Mouse (Mus musculus): ENCODE measurements around the gene Fam76b. TPM values are rescaled to one million over a fixed set of nuclear protein-coding genes. Genes with fewer than 3 reads are reported as not detected.

The Fam76b gene
- polyA plus RNA-seq, 1 experiment from 2014 or later: 20.0 TPM

- Histone ChIP-seq H3K4me1 (replicated peaks) (peaks cover 14% of the 10 kb centered on the region), H3K27ac (peak within 1 kb of the TSS; percentile 99), H3K4me3 (replicated peaks) (peak within 1 kb of the TSS; percentile 86), H3K36me3 (peaks cover 13% of the 10 kb centered on the region), H3K9ac (peak within 1 kb of the TSS; percentile 97), H3K4me2 (replicated peaks) (peak within 1 kb of the TSS; percentile 75), H3K27me3 (replicated peaks) (no peaks in the 10 kb centered on the region), H3K9me3 (no peaks in the 10 kb centered on the region)
- under 1% methylated on average over 44 of the region's 44 CpGs for WGBS
- peak; percentile 95 for ATAC-seq
These were observed 597 bp upstream of the Fam76b start, which contains the start of gene Cep57 for GRCm38 (mm10) chr9:13826832-13827405. TSS of gene Cep57 (minus strand) at chr9:13827107.

DNA sequence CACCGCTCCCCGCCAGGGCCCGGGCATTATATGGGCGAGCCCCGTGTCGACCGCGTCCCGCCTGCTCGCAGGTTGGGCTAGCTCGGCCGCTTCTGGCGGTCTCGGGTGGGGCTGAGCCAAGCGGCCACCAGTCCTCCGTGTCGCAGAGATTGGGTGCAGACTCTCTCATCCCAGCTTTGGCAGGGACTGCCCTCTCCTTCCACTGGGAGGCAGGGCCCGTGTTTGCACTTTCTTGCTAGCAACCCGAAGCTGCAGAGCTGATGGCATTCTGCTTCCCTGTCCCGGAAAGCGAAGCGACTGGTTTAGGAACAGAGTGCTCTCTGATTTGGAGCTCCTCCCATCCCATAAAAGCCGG lies 548 bp downstream of the Fam76b start:
- H3K4me2 ChIP-seq (replicated peaks): peak overlapping the region; percentile 75
- peak overlapping the region; percentile 96 for H3K27ac ChIP-seq
- ATAC-seq: peak; percentile 31
- H3K9me3 ChIP-seq: no peaks in the 10 kb centered on the region
- peak overlapping the region; percentile 97 for H3K9ac ChIP-seq
- under 1% methylated on average over 23 of the region's 23 CpGs for WGBS
- H3K4me3 ChIP-seq (replicated peaks): peak overlapping the region; percentile 86
- peaks cover 13% of the 10 kb centered on the region for H3K36me3 ChIP-seq
- H3K27me3 ChIP-seq (replicated peaks): no peaks in the 10 kb centered on the region
- H3K4me1 ChIP-seq (replicated peaks): peaks cover 14% of the 10 kb centered on the region

GRCm38 (mm10) chr9:13835256-13835655 lies 7.7 kb downstream of the Fam76b start:
- Histone ChIP-seq H3K9me3 (no peaks in the 10 kb centered on the region), H3K4me3 (replicated peaks) (no peak overlapping the region), H3K27ac (no peak overlapping the region), H3K27me3 (replicated peaks) (no peaks in the 10 kb centered on the region), H3K4me1 (replicated peaks) (no peaks in the 10 kb centered on the region), H3K36me3 (peaks cover 39% of the 10 kb centered on the region), H3K4me2 (replicated peaks) (no peak overlapping the region), H3K9ac (no peak overlapping the region)
- 85% methylated on average over 3 of the region's 3 CpGs for WGBS
- no peak for ATAC-seq

DNA sequence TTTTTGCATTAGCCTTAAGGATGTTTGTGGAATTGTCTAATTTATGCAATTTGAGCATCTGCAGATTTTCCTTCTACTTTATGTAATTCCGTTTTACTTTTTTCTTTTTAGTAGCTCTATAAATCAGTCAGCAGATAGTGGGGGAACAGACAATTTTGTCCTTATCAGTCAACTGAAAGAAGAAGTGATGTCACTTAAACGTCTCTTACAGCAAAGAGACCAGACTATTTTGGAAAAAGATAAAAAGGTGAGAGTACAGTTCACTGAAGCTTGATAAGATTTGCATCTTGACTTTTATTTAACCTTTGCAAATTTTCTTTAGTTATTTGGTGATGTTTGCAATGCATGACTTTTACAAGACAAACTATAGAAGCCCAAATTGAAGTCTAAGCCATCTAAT lies 9.2 kb downstream of the Fam76b start:
- H3K4me2 ChIP-seq (replicated peaks): no peak overlapping the region
- H3K4me3 ChIP-seq (replicated peaks): no peak overlapping the region
- H3K9me3 ChIP-seq: no peaks in the 10 kb centered on the region
- no peak overlapping the region for H3K9ac ChIP-seq
- WGBS: 63% methylated on average over 2 of the region's 2 CpGs
- H3K4me1 ChIP-seq (replicated peaks): no peaks in the 10 kb centered on the region
- peaks cover 34% of the 10 kb centered on the region for H3K36me3 ChIP-seq
- ATAC-seq: no peak
- no peaks in the 10 kb centered on the region for H3K27me3 ChIP-seq (replicated peaks)
- H3K27ac ChIP-seq: no peak overlapping the region

DNA sequence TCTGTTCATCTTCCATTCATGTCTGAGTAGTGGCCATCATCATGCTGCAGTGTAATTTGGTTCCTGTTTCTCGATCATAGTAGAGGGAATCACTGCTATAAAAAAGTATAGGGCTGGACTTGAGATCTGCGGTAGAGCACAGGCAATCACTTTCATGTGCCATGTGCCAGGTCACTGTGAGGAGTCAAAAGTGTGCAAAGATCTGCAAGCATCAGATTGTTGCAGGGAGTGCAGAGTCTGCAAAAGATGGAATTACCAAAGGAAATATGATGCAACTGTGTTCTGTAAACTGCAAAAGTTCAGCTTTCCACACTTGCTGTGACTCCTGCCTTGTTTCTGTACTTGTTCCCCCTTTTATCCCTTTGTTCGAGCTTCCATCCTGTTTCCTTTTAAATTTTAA lies 20.1 kb downstream of the Fam76b start:
- no peak for ATAC-seq
- H3K4me2 ChIP-seq (replicated peaks): no peak overlapping the region
- 85% methylated on average over 3 of the region's 3 CpGs for WGBS
- no peak overlapping the region for H3K9ac ChIP-seq
- peaks cover 8% of the 10 kb centered on the region; the same call in 1 of the 2 replicates for H3K36me3 ChIP-seq
- no peaks in the 10 kb centered on the region for H3K9me3 ChIP-seq
- no peaks in the 10 kb centered on the region for H3K4me1 ChIP-seq (replicated peaks)
- no peak overlapping the region for H3K4me3 ChIP-seq (replicated peaks)
- no peaks in the 10 kb centered on the region for H3K27me3 ChIP-seq (replicated peaks)
- H3K27ac ChIP-seq: no peak overlapping the region

- Histone ChIP-seq H3K27ac (no peak overlapping the region), H3K9ac (no peak overlapping the region), H3K9me3 (no peaks in the 10 kb centered on the region), H3K36me3 (peaks cover 4% of the 10 kb centered on the region; the same call in 1 of the 2 replicates), H3K4me1 (replicated peaks) (no peaks in the 10 kb centered on the region), H3K4me3 (replicated peaks) (no peak overlapping the region), H3K27me3 (replicated peaks) (no peaks in the 10 kb centered on the region), H3K4me2 (replicated peaks) (no peak overlapping the region)
- 70% methylated on average over 10 of the region's 10 CpGs for WGBS
- peak; percentile 76 for ATAC-seq
These were observed 21.3 kb downstream of the Fam76b start for GRCm38 (mm10) chr9:13848481-13849480.

GRCm38 (mm10) chr9:13853876-13854275 lies 26.4 kb downstream of the Fam76b start:
- H3K36me3 ChIP-seq: no peaks in the 10 kb centered on the region
- no peak overlapping the region for H3K27ac ChIP-seq
- H3K4me2 ChIP-seq (replicated peaks): no peak overlapping the region
- no peak overlapping the region for H3K9ac ChIP-seq
- no peaks in the 10 kb centered on the region for H3K27me3 ChIP-seq (replicated peaks)
- H3K4me1 ChIP-seq (replicated peaks): no peaks in the 10 kb centered on the region
- no peak for ATAC-seq
- WGBS: 47% methylated on average over 3 of the region's 3 CpGs
- H3K4me3 ChIP-seq (replicated peaks): no peak overlapping the region
- H3K9me3 ChIP-seq: no peaks in the 10 kb centered on the region

DNA sequence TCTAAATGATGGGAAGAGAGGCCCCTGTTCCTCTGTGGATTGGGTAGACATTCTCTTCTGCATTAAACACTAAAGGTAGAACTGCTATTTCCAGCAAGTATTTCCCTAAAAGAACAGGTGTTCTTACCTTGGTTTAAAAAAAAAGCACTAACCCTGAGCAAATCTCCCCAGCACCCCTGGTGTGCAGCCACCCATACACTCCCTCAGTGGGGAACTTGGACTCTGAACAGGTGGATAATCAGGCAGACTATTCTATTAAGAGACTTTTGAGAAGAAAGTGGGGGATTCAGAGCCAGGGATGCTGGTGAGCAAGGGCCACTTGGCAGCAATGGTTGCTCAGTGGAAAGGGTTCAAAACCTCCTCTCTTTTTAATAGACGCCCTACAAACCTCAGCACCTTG lies 28.7 kb downstream of the Fam76b start:
- 67% methylated on average over 1 of the region's 1 CpGs for WGBS
- Histone ChIP-seq H3K4me2 (replicated peaks) (no peak overlapping the region), H3K9ac (no peak overlapping the region), H3K27ac (no peak overlapping the region), H3K4me1 (replicated peaks) (no peaks in the 10 kb centered on the region), H3K9me3 (no peaks in the 10 kb centered on the region), H3K27me3 (replicated peaks) (no peaks in the 10 kb centered on the region), H3K36me3 (no peaks in the 10 kb centered on the region), H3K4me3 (replicated peaks) (no peak overlapping the region)
- no peak for ATAC-seq

GRCm38 (mm10) chr9:13856777-13857176 lies 29.3 kb downstream of the Fam76b start:
- ATAC-seq: no peak
- no peaks in the 10 kb centered on the region for H3K4me1 ChIP-seq (replicated peaks)
- 62% methylated on average over 4 of the region's 4 CpGs for WGBS

GRCm38 (mm10) chr9:13867646-13868045 lies 40.1 kb downstream of the Fam76b start:
- H3K9ac ChIP-seq: no peak overlapping the region
- no peaks in the 10 kb centered on the region for H3K36me3 ChIP-seq
- ATAC-seq: no peak
- no peak overlapping the region for H3K4me2 ChIP-seq (replicated peaks)
- no peaks in the 10 kb centered on the region for H3K4me1 ChIP-seq (replicated peaks)
- WGBS: 69% methylated on average over 2 of the region's 2 CpGs
- no peak overlapping the region for H3K4me3 ChIP-seq (replicated peaks)
- H3K27me3 ChIP-seq (replicated peaks): no peaks in the 10 kb centered on the region
- H3K9me3 ChIP-seq: no peaks in the 10 kb centered on the region
- H3K27ac ChIP-seq: no peak overlapping the region

More at GRCm38 (mm10) chr9:13856777-13857176, 29.3 kb downstream of the Fam76b start:
- Histone ChIP-seq H3K27ac (no peak overlapping the region), H3K4me2 (replicated peaks) (no peak overlapping the region), H3K9ac (no peak overlapping the region), H3K27me3 (replicated peaks) (no peaks in the 10 kb centered on the region), H3K9me3 (no peaks in the 10 kb centered on the region), H3K4me3 (replicated peaks) (no peak overlapping the region), H3K36me3 (no peaks in the 10 kb centered on the region)

GRCm38 (mm10) chr9:13871631-13872030 lies 44.1 kb downstream of the Fam76b start:
- Histone ChIP-seq H3K4me1 (replicated peaks) (0 out of 2 replicates have a peak, but pooled peaks cover 2% of the 10 kb centered on the region), H3K4me2 (replicated peaks) (no peak overlapping the region), H3K9ac (no peak overlapping the region), H3K9me3 (no peaks in the 10 kb centered on the region), H3K4me3 (replicated peaks) (no peak overlapping the region), H3K27me3 (replicated peaks) (no peaks in the 10 kb centered on the region), H3K36me3 (no peaks in the 10 kb centered on the region), H3K27ac (no peak overlapping the region)
- no peak for ATAC-seq
- 86% methylated on average over 7 of the region's 7 CpGs for WGBS

DNA sequence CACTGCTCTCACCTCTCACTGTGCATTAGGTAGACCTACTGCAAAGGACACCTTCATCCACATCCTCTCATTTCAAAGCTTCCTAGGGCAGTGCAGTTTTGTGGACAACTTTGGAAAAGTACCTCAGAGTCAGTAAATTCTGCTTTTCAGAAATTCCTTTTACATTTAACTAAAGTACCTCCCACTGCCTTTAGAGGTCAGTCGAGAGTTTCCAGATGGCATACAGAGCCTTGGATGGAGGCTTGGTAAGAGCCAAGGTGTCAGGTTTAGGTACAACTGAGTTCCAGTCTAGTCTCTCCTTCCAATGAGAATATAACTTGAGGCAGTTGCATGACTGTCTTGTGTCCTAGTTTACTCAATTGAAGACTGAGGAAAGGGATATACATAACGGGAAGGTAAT lies 46.8 kb downstream of the Fam76b start:
- Histone ChIP-seq H3K27me3 (replicated peaks) (no peaks in the 10 kb centered on the region), H3K9me3 (no peaks in the 10 kb centered on the region), H3K4me3 (replicated peaks) (no peak overlapping the region), H3K4me1 (replicated peaks) (0 out of 2 replicates have a peak, but pooled peaks cover 2% of the 10 kb centered on the region), H3K36me3 (no peaks in the 10 kb centered on the region), H3K27ac (no peak overlapping the region), H3K9ac (no peak overlapping the region), H3K4me2 (replicated peaks) (no peak overlapping the region)
- WGBS: 35% methylated on average over 2 of the region's 2 CpGs
- no peak for ATAC-seq

Data from intestine, embryonic 15.5 days (tissue).